Comparison of ENCODE assay signal across 9 mouse cellular contexts in genomic region chr17:45582715-45583355, GRCm38 (mm10). TPM values are rescaled to one million over a fixed set of nuclear protein-coding genes. Genes with fewer than 3 reads are reported as not detected.
A peak's percentile ranks its signal among the peaks of the same experiment; 100 is the strongest.
DNase-seq lines count a peak whose midpoint lies in the region; ATAC-seq and TF ChIP-seq lines count a peak whose summit lies in the region.
"Had no signal": no experiment of that assay in that cellular context is flagged by ENCODE, and none has a peak within 500 bp of the region (broad histone marks: within the 10 kb centered on the region; RNA-seq: fewer than 3 reads in every experiment).

No protein-coding gene starts in this region.

- H3K27ac ChIP-seq in stomach, postnatal 0 days (replicated peaks), result 0 out of 2 replicates have a peak overlapping the region, but pooled peaks have one; percentile 2
- no peak overlapping the region for H3K27ac ChIP-seq in midbrain, embryonic 16.5 days (ENCODE audit: low read length)

- TF ChIP-seq EP300 in stomach, postnatal 0 days (optimal IDR thresholded peaks at IDR 0.05), result no peak

- H3K4me1 ChIP-seq in stomach, postnatal 0 days (replicated peaks; ENCODE audit: control insufficient read depth, insufficient read depth), result 0 out of 2 replicates have a peak, but pooled peaks cover 5% of the 10 kb centered on the region
- H3K4me1 ChIP-seq in midbrain, embryonic 16.5 days (ENCODE audit: control insufficient read depth, insufficient read depth, low read length), result peaks cover 13% of the 10 kb centered on the region

- no peaks in the 10 kb centered on the region for H3K27me3 ChIP-seq in stomach, postnatal 0 days (ENCODE audit: control insufficient read depth, insufficient read depth, low read length)
- no peaks in the 10 kb centered on the region for H3K27me3 ChIP-seq in midbrain, embryonic 16.5 days (ENCODE audit: control insufficient read depth, insufficient read depth, low read depth, low read length)

- no peak for ATAC-seq in stomach, postnatal 0 days (ENCODE audit: low FRiP score, low TSS enrichment)
- ATAC-seq in midbrain, embryonic 16.5 days, result no peak

- no peak overlapping the region for H3K4me3 ChIP-seq in stomach, postnatal 0 days (ENCODE audit: low read depth, low read length)
- no peak overlapping the region for H3K4me3 ChIP-seq in midbrain, embryonic 16.5 days (ENCODE audit: low read depth, low read length)

- intact Hi-C loops in gastrocnemius, postnatal 36 days (cut with DNase I), result loop anchor here (2.0 to 5.0 kb wide), 2 partner anchors 60 to 134 kb away; no protein-coding TSS in a partner anchor

- no peaks in the 10 kb centered on the region for H3K9me3 ChIP-seq in stomach, postnatal 0 days (ENCODE audit: control insufficient read depth, low read length)
- no peaks in the 10 kb centered on the region for H3K9me3 ChIP-seq in midbrain, embryonic 16.5 days (replicated peaks; ENCODE audit: control insufficient read depth, low read length, poor library complexity, severe bottlenecking)

- no peak overlapping the region for H3K9ac ChIP-seq in stomach, postnatal 0 days (ENCODE audit: low read length)
- no peak overlapping the region for H3K9ac ChIP-seq in midbrain, embryonic 16.5 days (ENCODE audit: low read depth, low read length)

- TF ChIP-seq CTCF in brain, embryonic 14.5 days (IDR thresholded peaks at IDR 0.05; ENCODE audit: borderline replicate concordance, extremely low read depth, insufficient read depth, insufficient read length), result peak; percentile 19; the same call in 1 of the 2 replicates
- TF ChIP-seq CTCF in stomach, postnatal 0 days (IDR thresholded peaks at IDR 0.05; ENCODE audit: low read depth), result peak; percentile 79

- no peaks in the 10 kb centered on the region for H3K36me3 ChIP-seq in stomach, postnatal 0 days (ENCODE audit: control insufficient read depth, insufficient read depth, low read length)
- H3K36me3 ChIP-seq in midbrain, embryonic 16.5 days (ENCODE audit: control insufficient read depth, insufficient read depth, low read length), result no peaks in the 10 kb centered on the region

- peak; percentile 47 to 53 for DNase-seq in cerebellum, postnatal 10 days
- no peak for DNase-seq in cerebellum, adult 9-10 months
- DNase-seq in lung, postnatal 36 days, result peak; percentile 62
- DNase-seq in lung, postnatal 10 days, result no peak
- DNase-seq in brain, embryonic 14.5 days (ENCODE audit: low read depth), result no peak
- DNase-seq in stomach, postnatal 0 days (ENCODE audit: low spot score), result no peak
- DNase-seq in gastrocnemius, postnatal 36 days, result no peak

- H3K4me2 ChIP-seq in stomach, postnatal 0 days (replicated peaks; ENCODE audit: low read depth), result no peak overlapping the region
- H3K4me2 ChIP-seq in midbrain, embryonic 16.5 days (ENCODE audit: low read length), result no peak overlapping the region

- no peak for TF ChIP-seq POLR2A in brain, embryonic 14.5 days (IDR thresholded peaks at IDR 0.05; ENCODE audit: borderline replicate concordance, extremely low read depth, insufficient read depth, insufficient read length, poor library complexity, severe bottlenecking)

- 55% methylated on average over 6 of the region's 6 CpGs for WGBS in stomach, postnatal 0 days
- 78% methylated on average over 6 of the region's 6 CpGs for WGBS in midbrain, embryonic 16.5 days

RNA-seq across cellular contexts. Expression of gene Hsp90ab1, which starts 9.8 kb away (rescaled TPM):
- polyA plus RNA-seq in brain, embryonic 14.5 days (2012; rRNA removed), result 677 and 1,066 TPM in 2 replicates
- 715 and 750 TPM in 2 replicates for polyA plus RNA-seq in stomach, postnatal 0 days (2015; fragmentation: Nextera tagmentation; extraction: Ambion mirVana)
- 100 to 1,000 TPM; 866 to 924 TPM for total RNA-seq in gastrocnemius, postnatal 36 days (2021)
- polyA plus RNA-seq in midbrain, embryonic 16.5 days (2015; fragmentation: Nextera tagmentation; extraction: Ambion mirVana), result 1,403 and 1,446 TPM in 2 replicates

RNA-seq across cellular contexts. Expression of gene Slc29a1, which starts 16.6 kb away (rescaled TPM):
- 43.6 and 60.9 TPM in 2 replicates for polyA plus RNA-seq in brain, embryonic 14.5 days (2012; rRNA removed)
- 49.4 and 55.3 TPM in 2 replicates for polyA plus RNA-seq in stomach, postnatal 0 days (2015; fragmentation: Nextera tagmentation; extraction: Ambion mirVana)
- 10 to 100 TPM; 30.3 to 35.8 TPM for total RNA-seq in gastrocnemius, postnatal 36 days (2021)
- 37.8 and 40.7 TPM in 2 replicates for polyA plus RNA-seq in midbrain, embryonic 16.5 days (2015; fragmentation: Nextera tagmentation; extraction: Ambion mirVana)

RNA-seq across cellular contexts. Expression of gene Mymx, which starts 19.1 kb away (rescaled TPM):
- 0.42 and 0.92 TPM in 2 replicates for polyA plus RNA-seq in brain, embryonic 14.5 days (2012; rRNA removed)
- 1.2 and 1.5 TPM in 2 replicates for polyA plus RNA-seq in stomach, postnatal 0 days (2015; fragmentation: Nextera tagmentation; extraction: Ambion mirVana)
- 1 to 10 TPM in 1 of 2 experiments, under 1 TPM in 1; 0.33 to 1.2 TPM for total RNA-seq in gastrocnemius, postnatal 36 days (2021)
- not detected in 2 replicates for polyA plus RNA-seq in midbrain, embryonic 16.5 days (2015; fragmentation: Nextera tagmentation; extraction: Ambion mirVana)
- polyA plus RNA-seq: gonadal fat pad, adult 2 months had no signal

RNA-seq across cellular contexts. Expression of gene Slc35b2, which starts 19.2 kb away (rescaled TPM):
- 79.5 and 89.1 TPM in 2 replicates for polyA plus RNA-seq in brain, embryonic 14.5 days (2012; rRNA removed)
- polyA plus RNA-seq in stomach, postnatal 0 days (2015; fragmentation: Nextera tagmentation; extraction: Ambion mirVana), result 72.7 and 76.8 TPM in 2 replicates
- total RNA-seq in gastrocnemius, postnatal 36 days (2021), result 10 to 100 TPM; 17.3 to 21.4 TPM
- 76.0 and 79.6 TPM in 2 replicates for polyA plus RNA-seq in midbrain, embryonic 16.5 days (2015; fragmentation: Nextera tagmentation; extraction: Ambion mirVana)

RNA-seq across cellular contexts. Expression of gene Nfkbie, which starts 27.3 kb away (rescaled TPM):
- 2.8 and 3.4 TPM in 2 replicates for polyA plus RNA-seq in brain, embryonic 14.5 days (2012; rRNA removed)
- 1.6 and 2.0 TPM in 2 replicates for polyA plus RNA-seq in stomach, postnatal 0 days (2015; fragmentation: Nextera tagmentation; extraction: Ambion mirVana)
- under 1 TPM; 0.64 to 0.79 TPM for total RNA-seq in gastrocnemius, postnatal 36 days (2021)
- 3.6 and 3.7 TPM in 2 replicates for polyA plus RNA-seq in midbrain, embryonic 16.5 days (2015; fragmentation: Nextera tagmentation; extraction: Ambion mirVana)

Comparison
In these comparisons a context has a peak if more than half of its experiments do, and no peak if none do; other contexts are left out.
1. DNase-seq: peak in cerebellum, postnatal 10 days (2 of 2) and lung, postnatal 36 days (single experiment); none in cerebellum, adult 9-10 months (single experiment), lung, postnatal 10 days (single experiment), brain, embryonic 14.5 days (single experiment), stomach, postnatal 0 days (single experiment) and gastrocnemius, postnatal 36 days (0 of 2).